Mouse (Mus musculus) hindbrain, embryonic 15.5 days (tissue): Measurements from ENCODE around the gene Rad51b. TPM values are rescaled to one million over a fixed set of nuclear protein-coding genes. Genes with fewer than 3 reads are reported as not detected.
"Not testable (repeated sequence)": the region's sequence is repeated elsewhere in the genome, so short reads cannot be mapped to it uniquely, and the experiment has no call there.

Source experiments
- ATAC-seq: fragments of 200-750 bp; cut with Nextera tagmentation; 2 replicates; pipeline ENCODE4 v1.8.0; 2017; ENCODE audit warnings: low read depth, moderate number of reproducible peaks, moderate TSS enrichment; ENCODE audit not compliant: low FRiP score
- H3K27ac ChIP-seq: fragments of 300-500 bp; sonication (generic); replicated peaks from 2 replicates; pipeline ENCODE4 v1.5.1; 2015; ENCODE audit warnings: mild to moderate bottlenecking, inconsistent platforms
- H3K27me3 ChIP-seq: fragments of 300-500 bp; sonication (generic); 2 replicates; pipeline ENCODE4 v1.6.1; 2015; ENCODE audit warnings: control low read depth, inconsistent platforms
- H3K36me3 ChIP-seq: fragments of 300-500 bp; sonication (generic); 2 replicates; pipeline ENCODE4 v1.6.1; 2015; ENCODE audit warnings: control low read depth, inconsistent platforms
- H3K4me1 ChIP-seq: fragments of 300-500 bp; sonication (generic); replicated peaks from 2 replicates; pipeline ENCODE4 v1.6.1; 2015; ENCODE audit warnings: control low read depth, inconsistent platforms
- H3K4me2 ChIP-seq: fragments of 300-500 bp; sonication (generic); 2 replicates; pipeline ENCODE4 v1.6.1; 2015; ENCODE audit warnings: moderate library complexity, mild to moderate bottlenecking, inconsistent platforms
- H3K4me3 ChIP-seq: fragments of 300-500 bp; sonication (generic); 2 replicates; pipeline ENCODE4 v1.5.1; 2015; ENCODE audit warnings: mild to moderate bottlenecking, inconsistent platforms
- H3K9ac ChIP-seq: fragments of 300-500 bp; sonication (generic); 2 replicates; pipeline ENCODE4 v1.6.1; 2015; ENCODE audit warnings: inconsistent platforms
- H3K9me3 ChIP-seq: fragments of 300-500 bp; sonication (generic); 2 replicates; pipeline ENCODE4 v1.6.1; 2016; ENCODE audit warnings: control low read depth, inconsistent platforms
- WGBS: fragments of 180-500 bp; shearing (Covaris S2); methylation state at CpG from one replicate; pipeline ENCODE4 v1.1.7; 2015; 5-methylcytosine and 5-hydroxymethylcytosine counted together
- polyA plus RNA-seq: library from polyadenylated mRNA; unstranded; fragments of >200 nt; fragmentation: Nextera tagmentation; extraction: Ambion mirVana; gene quantifications from 2 replicates; pipeline ENCODE4 v1.2.1, GENCODE M21; 2015

Gene Rad51b
- polyA plus RNA-seq, 1 experiment from 2014 or later = 1.7 TPM

- Histone ChIP-seq H3K9me3 (no peaks in the 10 kb centered on the region), H3K4me2 (peak overlapping the region; percentile 98), H3K9ac (no peak overlapping the region), H3K36me3 (no peaks in the 10 kb centered on the region), H3K4me3 (peak overlapping the region; percentile 88), H3K4me1 (peaks cover 21% of the 10 kb centered on the region), H3K27ac (no peak overlapping the region), H3K27me3 (no peaks in the 10 kb centered on the region)
- ATAC-seq = no peak
- 18% methylated on average over 15 of the region's 15 CpGs for WGBS
These were observed 978 bp downstream of the Rad51b start for GRCm38 (mm10) chr12:79297884-79298636.

- H3K4me2 ChIP-seq = no peak overlapping the region
- no peaks in the 10 kb centered on the region for H3K27me3 ChIP-seq
- H3K4me3 ChIP-seq = no peak overlapping the region
- H3K36me3 ChIP-seq = no peaks in the 10 kb centered on the region
- no peaks in the 10 kb centered on the region for H3K9me3 ChIP-seq
- H3K9ac ChIP-seq = no peak overlapping the region
- no peak overlapping the region for H3K27ac ChIP-seq
- WGBS = 91% methylated on average over 9 of the region's 9 CpGs
- no peak for ATAC-seq
- peaks cover 4% of the 10 kb centered on the region; the same call in 1 of the 2 replicates for H3K4me1 ChIP-seq
These were observed 4.7 kb downstream of the Rad51b start for GRCm38 (mm10) chr12:79301802-79302201.

GRCm38 (mm10) chr12:79305131-79305530 lies 8.0 kb downstream of the Rad51b start:
- H3K27me3 ChIP-seq = no peaks in the 10 kb centered on the region
- no peak overlapping the region for H3K27ac ChIP-seq
- H3K9ac ChIP-seq = no peak overlapping the region
- H3K4me1 ChIP-seq = no peaks in the 10 kb centered on the region
- whole genome bisulfite sequencing = 63% methylated on average over 1 of the region's 1 CpGs
- no peaks in the 10 kb centered on the region for H3K9me3 ChIP-seq
- no peak overlapping the region for H3K4me2 ChIP-seq
- no peak for ATAC-seq
- H3K36me3 ChIP-seq = no peaks in the 10 kb centered on the region
- H3K4me3 ChIP-seq = no peak overlapping the region

GRCm38 (mm10) chr12:79306013-79306412 lies 8.9 kb downstream of the Rad51b start:
- no peak overlapping the region for H3K9ac ChIP-seq
- no peaks in the 10 kb centered on the region for H3K36me3 ChIP-seq
- WGBS = 88% methylated on average over 4 of the region's 4 CpGs
- H3K4me2 ChIP-seq = no peak overlapping the region
- H3K4me1 ChIP-seq = no peaks in the 10 kb centered on the region
- no peaks in the 10 kb centered on the region for H3K9me3 ChIP-seq
- H3K27me3 ChIP-seq = no peaks in the 10 kb centered on the region
- no peak overlapping the region for H3K4me3 ChIP-seq
- H3K27ac ChIP-seq = no peak overlapping the region
- ATAC-seq = no peak

- Histone ChIP-seq H3K9me3 (no peaks in the 10 kb centered on the region), H3K36me3 (no peaks in the 10 kb centered on the region), H3K27ac (no peak overlapping the region), H3K4me2 (no peak overlapping the region), H3K9ac (no peak overlapping the region), H3K27me3 (no peaks in the 10 kb centered on the region), H3K4me1 (no peaks in the 10 kb centered on the region), H3K4me3 (no peak overlapping the region)
- no peak for ATAC-seq
- WGBS = 92% methylated on average over 4 of the region's 4 CpGs
These were observed 16.6 kb downstream of the Rad51b start for GRCm38 (mm10) chr12:79313721-79314120.

- no peak for ATAC-seq
- no peaks in the 10 kb centered on the region for H3K9me3 ChIP-seq
- no peaks in the 10 kb centered on the region for H3K27me3 ChIP-seq
- H3K4me3 ChIP-seq = no peak overlapping the region
- H3K9ac ChIP-seq = no peak overlapping the region
- 87% methylated on average over 5 of the region's 5 CpGs for WGBS
- H3K4me2 ChIP-seq = no peak overlapping the region
- H3K27ac ChIP-seq = no peak overlapping the region
- no peaks in the 10 kb centered on the region for H3K4me1 ChIP-seq
- H3K36me3 ChIP-seq = no peaks in the 10 kb centered on the region
These were observed 20.3 kb downstream of the Rad51b start for GRCm38 (mm10) chr12:79317339-79317738.

- H3K4me3 ChIP-seq = no peak overlapping the region
- no peaks in the 10 kb centered on the region for H3K9me3 ChIP-seq
- no peak overlapping the region for H3K9ac ChIP-seq
- no peaks in the 10 kb centered on the region for H3K4me1 ChIP-seq
- no peaks in the 10 kb centered on the region for H3K36me3 ChIP-seq
- no peak overlapping the region for H3K4me2 ChIP-seq
- H3K27me3 ChIP-seq = no peaks in the 10 kb centered on the region
- 79% methylated on average over 5 of the region's 5 CpGs for WGBS
- H3K27ac ChIP-seq = no peak overlapping the region
- no peak for ATAC-seq
These were observed 23.8 kb downstream of the Rad51b start for GRCm38 (mm10) chr12:79320895-79321294.

GRCm38 (mm10) chr12:79322539-79322938 lies 25.5 kb downstream of the Rad51b start:
- not testable (repeated sequence) for H3K27ac ChIP-seq, H3K9me3 ChIP-seq, H3K4me2 ChIP-seq, H3K27me3 ChIP-seq, ATAC-seq, H3K4me1 ChIP-seq, H3K36me3 ChIP-seq, H3K9ac ChIP-seq, H3K4me3 ChIP-seq
- 75% methylated on average over 2 of the region's 2 CpGs for WGBS

GRCm38 (mm10) chr12:79326236-79326635 lies 29.2 kb downstream of the Rad51b start:
- ATAC-seq = no peak

GRCm38 (mm10) chr12:79326745-79327144 lies 29.7 kb downstream of the Rad51b start:
- ATAC-seq = no peak
- Histone ChIP-seq H3K4me3 (no peak overlapping the region), H3K4me1 (no peaks in the 10 kb centered on the region), H3K36me3 (no peaks in the 10 kb centered on the region), H3K4me2 (no peak overlapping the region), H3K27me3 (no peaks in the 10 kb centered on the region), H3K9ac (no peak overlapping the region), H3K9me3 (no peaks in the 10 kb centered on the region), H3K27ac (no peak overlapping the region)
- 89% methylated on average over 2 of the region's 2 CpGs for WGBS

More at GRCm38 (mm10) chr12:79326236-79326635, 29.2 kb downstream of the Rad51b start:
- Histone ChIP-seq H3K27me3 (no peaks in the 10 kb centered on the region), H3K4me2 (no peak overlapping the region), H3K4me1 (no peaks in the 10 kb centered on the region), H3K9ac (no peak overlapping the region), H3K36me3 (no peaks in the 10 kb centered on the region), H3K9me3 (no peaks in the 10 kb centered on the region), H3K27ac (no peak overlapping the region), H3K4me3 (no peak overlapping the region)
- WGBS = 68% methylated on average over 2 of the region's 2 CpGs

GRCm38 (mm10) chr12:79327868-79328267 lies 30.8 kb downstream of the Rad51b start:
- no peaks in the 10 kb centered on the region for H3K4me1 ChIP-seq
- WGBS = 86% methylated on average over 2 of the region's 2 CpGs

GRCm38 (mm10) chr12:79330571-79330970 lies 33.5 kb downstream of the Rad51b start:
- Histone ChIP-seq H3K9ac (no peak overlapping the region), H3K36me3 (no peaks in the 10 kb centered on the region), H3K27ac (no peak overlapping the region), H3K9me3 (no peaks in the 10 kb centered on the region), H3K27me3 (no peaks in the 10 kb centered on the region), H3K4me3 (no peak overlapping the region), H3K4me1 (no peaks in the 10 kb centered on the region), H3K4me2 (no peak overlapping the region)
- 74% methylated on average over 2 of the region's 2 CpGs for WGBS
- ATAC-seq = no peak

More at GRCm38 (mm10) chr12:79327868-79328267, 30.8 kb downstream of the Rad51b start:
- no peak overlapping the region for H3K4me3 ChIP-seq
- no peak overlapping the region for H3K9ac ChIP-seq
- H3K9me3 ChIP-seq = no peaks in the 10 kb centered on the region
- no peak overlapping the region for H3K4me2 ChIP-seq
- ATAC-seq = no peak
- no peak overlapping the region for H3K27ac ChIP-seq
- H3K36me3 ChIP-seq = no peaks in the 10 kb centered on the region
- H3K27me3 ChIP-seq = no peaks in the 10 kb centered on the region

GRCm38 (mm10) chr12:79331722-79332121 lies 34.6 kb downstream of the Rad51b start:
- no peaks in the 10 kb centered on the region for H3K4me1 ChIP-seq
- H3K27ac ChIP-seq = no peak overlapping the region
- no peaks in the 10 kb centered on the region for H3K36me3 ChIP-seq
- no peak overlapping the region for H3K4me3 ChIP-seq
- WGBS = 92% methylated on average over 4 of the region's 4 CpGs
- H3K4me2 ChIP-seq = no peak overlapping the region
- ATAC-seq = no peak
- H3K9me3 ChIP-seq = no peaks in the 10 kb centered on the region
- H3K9ac ChIP-seq = no peak overlapping the region
- H3K27me3 ChIP-seq = no peaks in the 10 kb centered on the region
